Mouse (Mus musculus) spleen, adult 12 weeks (tissue): Measurements from ENCODE around the gene 4933428G20Rik.

Experiments
- DNase-seq: peaks from one replicate; pipeline ENCODE4 v3.0.0; 2022; ENCODE audit warnings: low spot score

4933428G20Rik gene

DNA sequence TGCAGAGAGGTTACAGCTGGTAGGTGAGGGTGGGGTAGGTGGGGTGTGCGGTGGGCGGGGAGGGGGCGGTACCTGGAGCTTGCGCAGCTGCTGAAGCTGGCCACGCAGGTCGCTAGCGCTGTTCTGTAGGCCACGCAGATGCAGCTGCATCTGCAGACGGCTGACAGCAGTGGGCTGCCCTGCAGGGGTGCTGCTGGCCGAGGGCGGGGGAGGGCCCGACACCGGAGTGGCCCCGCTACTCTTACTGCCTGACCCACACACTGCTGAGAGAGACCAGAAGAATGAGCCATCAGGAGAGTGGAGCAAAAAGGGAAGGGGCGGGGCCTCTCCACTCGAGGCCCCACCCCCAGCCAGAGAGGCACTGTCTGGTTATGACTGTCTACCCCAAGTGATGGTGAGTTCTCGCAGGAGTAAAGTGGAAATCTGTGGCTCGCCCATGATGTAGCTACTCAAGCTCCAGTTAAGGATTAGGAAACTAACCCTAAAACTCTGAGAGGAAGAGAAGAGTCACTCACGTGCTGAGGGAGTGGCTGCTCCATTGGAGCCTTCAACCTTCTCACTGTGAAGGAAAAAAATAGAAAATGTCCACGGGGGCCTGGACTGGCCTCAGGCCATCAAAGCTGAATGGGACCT, 32.9 kb upstream of the 4933428G20Rik start:
- no peak for DNase-seq

GRCm38 (mm10) chr11:97532354-97532753, 32.2 kb upstream of the 4933428G20Rik start:
- no peak for DNase-seq

GRCm38 (mm10) chr11:97531381-97532260, 31.5 kb upstream of the 4933428G20Rik start:
- peak; percentile 77 for DNase-seq

DNA sequence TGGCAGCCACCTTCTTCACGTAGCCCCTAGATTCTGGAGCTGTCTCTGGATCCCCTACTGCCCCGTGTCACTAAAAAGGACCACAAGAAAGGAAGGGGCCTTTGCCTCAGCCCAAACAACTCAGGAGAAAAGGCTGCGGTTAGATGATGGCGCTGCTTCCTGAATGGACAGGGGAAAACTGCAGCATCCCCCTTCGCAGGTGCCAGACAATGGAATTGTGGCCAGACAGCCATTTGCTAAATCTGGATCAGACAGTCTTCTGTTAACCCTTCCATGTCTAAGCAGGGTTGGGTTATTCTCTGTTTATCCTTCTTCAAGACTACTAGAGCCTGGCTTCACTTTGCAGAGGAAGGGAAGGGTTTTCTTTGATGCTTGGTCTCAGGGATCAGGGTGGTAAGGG, 30.8 kb upstream of the 4933428G20Rik start:
- no peak for DNase-seq

- no peak for DNase-seq
Measured at GRCm38 (mm10) chr11:97530069-97530468, 29.9 kb upstream of the 4933428G20Rik start.

DNA sequence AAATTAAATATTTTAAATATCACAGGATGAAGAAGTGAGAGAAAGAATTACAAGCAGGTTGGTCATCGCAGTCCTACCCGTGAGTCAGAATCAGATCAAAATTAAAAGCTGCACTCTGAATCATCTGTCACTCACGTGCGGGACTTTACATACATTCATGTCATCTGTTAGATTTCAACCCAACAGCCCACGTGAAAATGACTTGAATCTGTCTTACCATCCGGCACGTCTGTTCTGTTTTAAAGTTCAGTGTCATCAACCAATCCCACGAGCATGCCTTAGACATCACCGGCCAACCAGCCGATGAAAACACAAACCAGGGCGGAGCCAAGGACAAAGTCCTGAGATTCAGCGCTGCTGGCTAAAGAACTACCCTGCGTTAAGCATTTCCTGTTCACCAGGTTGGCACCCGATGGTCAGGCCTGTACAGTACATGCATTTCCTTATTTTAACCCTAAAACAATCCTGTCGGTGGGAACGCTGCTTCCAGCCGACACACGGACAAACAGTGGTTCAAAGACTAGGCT, 28.2 kb upstream of the 4933428G20Rik start:
- DNase-seq = no peak

DNA sequence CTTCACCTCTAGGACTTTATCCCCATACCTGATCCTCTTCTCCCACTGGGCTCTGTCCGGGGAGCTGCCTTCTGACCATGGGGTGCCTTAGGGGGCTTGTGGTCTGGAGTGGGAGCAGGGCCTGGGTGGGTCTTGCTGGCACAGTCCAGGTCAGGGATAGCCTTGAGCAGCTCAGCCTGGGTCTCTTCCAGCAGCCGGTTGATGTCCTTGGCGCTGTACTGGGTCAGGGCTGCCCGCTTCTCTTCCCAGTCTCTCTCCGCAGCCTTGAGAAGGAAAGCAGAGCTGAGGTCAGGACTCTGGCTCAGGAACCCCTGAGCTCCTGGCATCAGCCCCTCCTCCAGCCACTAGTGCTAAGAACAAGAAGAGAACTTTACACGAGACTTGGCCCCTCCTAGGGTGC, 25.2 kb upstream of the 4933428G20Rik start:
- no peak for DNase-seq

DNA sequence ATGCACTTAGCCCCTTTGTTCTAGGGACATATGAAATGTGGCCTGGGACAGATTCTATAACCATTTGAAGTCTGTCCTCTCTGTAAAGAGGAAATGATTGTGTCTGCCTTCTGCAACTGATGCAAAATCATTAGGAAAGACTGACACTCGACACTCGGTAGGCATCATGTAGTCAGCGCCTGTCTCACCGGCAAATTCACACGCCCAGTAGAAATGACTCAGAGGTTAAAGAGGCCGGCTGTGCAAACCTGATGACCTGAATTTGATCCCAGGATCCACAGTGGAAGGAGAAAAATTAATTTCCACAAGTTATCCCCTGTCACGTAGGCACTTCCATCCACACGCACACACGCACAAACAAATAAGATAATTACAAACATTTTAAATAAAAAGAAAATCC, 24.2 kb upstream of the 4933428G20Rik start:
- DNase-seq = no peak

DNA sequence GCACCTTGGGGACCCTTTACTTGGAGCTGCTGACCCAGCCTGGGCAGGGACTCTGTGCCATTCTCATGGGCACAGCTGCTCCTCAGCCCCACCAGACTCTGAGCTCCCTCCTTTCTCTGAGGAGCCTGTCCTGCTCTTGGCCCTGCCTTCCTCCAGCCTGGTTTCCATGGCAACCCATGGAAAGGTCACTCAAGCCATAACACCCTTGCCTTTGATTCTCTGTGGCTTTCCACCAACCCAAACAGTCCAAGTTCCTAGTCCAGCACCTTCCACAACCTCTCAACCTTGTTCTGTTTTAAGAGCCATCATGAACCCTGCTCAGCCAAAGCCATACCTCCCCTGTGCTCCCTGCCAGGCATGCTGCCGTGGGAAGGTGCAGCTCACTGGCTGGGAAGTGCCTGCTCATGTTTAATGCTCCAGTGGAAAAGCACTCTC, 23.7 kb upstream of the 4933428G20Rik start:
- DNase-seq = no peak

DNA sequence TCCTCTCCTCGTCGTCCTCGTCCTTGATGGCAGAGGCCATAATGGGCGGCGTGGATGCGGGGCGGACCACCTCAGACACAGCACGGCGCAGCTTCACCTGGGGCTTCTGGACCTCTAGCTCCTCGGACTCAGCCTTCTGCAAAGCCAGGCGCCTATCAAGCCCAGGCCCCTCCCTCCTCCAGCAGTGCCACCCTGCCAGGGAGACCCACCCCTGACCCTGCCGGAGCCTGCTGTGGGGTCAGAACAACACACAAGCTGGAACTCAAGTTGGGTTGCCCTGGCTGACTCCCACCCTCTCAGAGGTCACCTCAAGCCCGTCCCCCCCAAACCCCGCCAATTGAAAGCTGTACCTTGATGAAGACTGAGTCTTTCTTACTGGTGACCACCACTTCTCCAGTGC, 23.0 kb upstream of the 4933428G20Rik start:
- no peak for DNase-seq

- DNase-seq = no peak
Measured at GRCm38 (mm10) chr11:97521741-97522474, 21.8 kb upstream of the 4933428G20Rik start.

DNA sequence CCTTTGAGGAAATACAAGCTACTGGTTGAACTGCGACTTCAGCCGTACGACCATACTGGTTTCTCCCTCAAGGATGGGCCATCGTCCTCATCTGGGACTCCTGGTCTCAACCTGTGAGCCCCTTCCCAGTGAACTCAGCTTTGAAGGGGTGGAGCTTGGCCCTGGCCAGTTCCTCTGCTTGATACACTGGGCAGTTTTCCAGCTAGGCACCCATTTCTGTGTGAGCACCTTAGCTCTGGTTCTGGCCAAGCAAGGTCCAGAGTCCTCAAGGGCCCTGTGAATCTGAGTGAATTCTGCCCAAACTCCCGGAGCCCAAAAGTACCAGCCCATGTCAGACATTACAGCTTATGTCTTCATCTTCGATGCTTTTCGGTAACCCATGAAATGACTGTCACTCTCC, 20.4 kb upstream of the 4933428G20Rik start:
- no peak for DNase-seq

GRCm38 (mm10) chr11:97513066-97513465, 12.9 kb upstream of the 4933428G20Rik start:
- DNase-seq = no peak

GRCm38 (mm10) chr11:97512511-97512910, 12.4 kb upstream of the 4933428G20Rik start:
- DNase-seq = no peak

DNA sequence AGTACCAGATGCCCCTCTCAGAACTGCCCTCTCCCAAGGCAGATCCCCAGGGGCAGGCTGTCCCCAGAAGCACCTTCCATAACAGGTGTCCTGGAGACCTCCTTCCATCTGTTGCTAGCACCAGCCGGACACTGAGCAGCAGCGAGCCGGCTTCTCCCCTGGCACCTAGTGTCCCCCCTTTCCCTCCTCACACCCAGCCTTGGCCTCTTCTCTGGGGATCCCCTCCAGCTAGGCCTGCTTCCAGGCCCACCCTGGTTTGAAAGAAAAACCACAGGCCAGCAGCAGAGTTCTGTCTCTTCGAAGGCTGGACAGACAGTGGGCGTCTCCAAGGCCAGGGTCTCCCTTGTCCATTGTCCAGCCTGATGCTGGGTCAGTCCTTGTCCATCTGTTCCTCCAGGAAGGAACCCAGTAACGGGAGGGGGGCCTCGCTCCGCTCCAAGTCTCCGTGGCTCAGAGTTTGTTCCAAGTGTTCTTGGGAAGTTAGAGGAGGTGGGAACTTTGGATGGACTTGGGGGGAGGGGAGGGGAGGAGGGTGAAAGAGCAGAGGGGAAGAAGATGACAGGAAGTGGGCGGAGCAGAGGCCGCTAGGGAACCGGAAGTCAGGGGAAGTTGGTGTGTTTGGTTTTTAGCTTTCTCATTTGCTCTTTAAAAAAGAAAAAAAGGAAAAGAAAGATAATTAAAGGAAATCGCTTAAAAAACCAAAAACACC, 11.7 kb upstream of the 4933428G20Rik start:
- DNase-seq = no peak

- DNase-seq = peak; percentile 48
Measured at GRCm38 (mm10) chr11:97510966-97511660, 11.0 kb upstream of the 4933428G20Rik start.

DNA sequence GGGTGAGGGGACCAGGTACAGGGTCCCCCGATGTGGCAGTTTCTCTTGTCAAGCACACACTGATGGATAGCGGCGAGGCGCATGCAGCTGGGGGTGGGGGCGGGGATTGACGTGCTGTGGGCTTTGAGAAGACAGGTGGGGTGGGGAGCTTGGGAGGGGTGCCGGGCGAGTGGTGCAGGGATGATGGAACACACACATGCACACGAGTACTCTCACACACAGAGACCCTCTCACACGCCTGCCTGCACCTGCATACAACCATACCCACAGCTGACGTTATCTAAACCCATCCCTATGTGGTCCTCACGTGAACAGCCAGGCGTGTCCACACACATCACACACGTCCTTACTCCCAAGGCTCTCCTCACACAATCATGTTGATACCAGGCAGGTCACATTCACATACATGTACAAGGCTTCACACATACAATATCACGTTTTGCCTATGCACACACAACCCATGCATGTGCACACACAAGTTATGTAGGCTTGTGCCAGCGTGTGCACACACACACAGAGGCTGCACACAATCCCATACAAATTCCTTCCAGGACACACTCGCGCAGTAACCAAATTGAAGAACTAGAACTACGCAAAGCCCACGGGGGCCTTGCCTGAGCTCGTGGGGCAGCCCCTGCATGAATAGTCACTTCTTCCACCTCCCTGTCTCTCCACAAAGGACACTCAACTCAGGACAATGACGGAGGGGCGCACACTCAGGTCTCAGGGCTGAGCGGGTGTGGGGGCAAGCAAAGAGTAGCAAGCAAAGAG, 9.8 kb upstream of the 4933428G20Rik start:
- DNase-seq = no peak

- DNase-seq = no peak
Measured at GRCm38 (mm10) chr11:97509058-97509457, 8.9 kb upstream of the 4933428G20Rik start.

- no peak for DNase-seq
Measured at GRCm38 (mm10) chr11:97508198-97508597, 8.1 kb upstream of the 4933428G20Rik start.

DNA sequence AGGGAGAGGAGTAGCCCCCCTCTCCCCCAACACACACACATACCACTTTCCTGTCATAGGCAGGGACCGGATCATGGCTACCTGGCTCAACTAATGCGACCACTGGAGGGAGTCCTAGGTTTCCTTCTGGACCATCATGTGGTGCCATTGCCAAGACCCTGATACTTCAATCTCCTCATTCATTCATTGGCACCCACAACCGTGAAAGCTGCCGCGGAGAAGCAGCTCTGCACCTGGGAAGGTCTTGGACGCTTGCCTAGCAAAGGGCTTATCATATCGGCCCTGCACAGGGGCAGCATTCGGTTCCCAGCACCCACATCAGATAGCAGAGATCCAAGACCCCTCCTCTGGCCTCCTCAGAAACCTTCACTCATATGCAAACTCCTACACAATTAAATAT, 6.2 kb upstream of the 4933428G20Rik start:
- DNase-seq = no peak
